Mouse (Mus musculus): ENCODE data around the gene Mbnl1. TPM values are rescaled to one million over a fixed set of nuclear protein-coding genes. Genes with fewer than 3 reads are reported as not detected.

Mbnl1 gene
- polyA plus RNA-seq, 1 experiment from 2014 or later: 70.2 TPM

- DNase-seq (ENCODE audit: low spot score) (no peak), ATAC-seq (replicated peaks; ENCODE audit: low FRiP score, low read depth) (no peak)
- H3K27ac ChIP-seq: no peak overlapping the region
- TF ChIP-seq CTCF (IDR thresholded peaks at IDR 0.05; ENCODE audit: low read depth): no peak
- no peaks in the 10 kb centered on the region for H3K27me3 ChIP-seq (ENCODE audit: insufficient read depth, low read length)
- H3K4me3 ChIP-seq (replicated peaks; ENCODE audit: low read depth, low read length): no peak overlapping the region
- WGBS: 80% methylated on average over 3 of the region's 3 CpGs
- no peak overlapping the region for H3K9ac ChIP-seq (ENCODE audit: low read depth, low read length)
- no peaks in the 10 kb centered on the region for H3K36me3 ChIP-seq (ENCODE audit: insufficient read depth, low read length)
- no peak overlapping the region for H3K4me2 ChIP-seq (ENCODE audit: low read length)
- H3K9me3 ChIP-seq (replicated peaks; ENCODE audit: low read length): no peaks in the 10 kb centered on the region
- H3K4me1 ChIP-seq (replicated peaks; ENCODE audit: insufficient read depth, low read length): 0 out of 2 replicates have a peak, but pooled peaks cover 14% of the 10 kb centered on the region
These were observed 26.0 kb downstream of the Mbnl1 start for GRCm38 (mm10) chr3:60498646-60499045.

DNA sequence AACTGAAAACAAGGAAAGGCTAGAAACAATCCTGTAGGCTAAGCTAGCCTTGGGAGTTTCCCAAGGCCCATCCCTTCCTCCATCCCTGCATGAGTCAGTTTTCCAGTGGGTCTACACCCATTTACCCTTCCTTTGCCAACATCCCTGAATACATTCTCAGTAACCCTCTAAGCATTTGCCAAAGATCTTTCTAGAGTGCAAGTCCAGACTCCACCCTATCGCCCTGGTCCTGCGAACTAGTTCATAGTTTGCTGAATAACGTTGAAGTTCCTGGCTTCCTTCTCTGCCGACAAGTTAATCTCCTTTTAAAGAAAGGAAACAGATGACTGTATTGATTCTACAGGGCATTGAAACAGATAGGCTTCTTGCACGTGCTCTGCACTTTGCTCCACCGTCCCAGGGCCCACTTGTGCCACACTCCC, 26.5 kb downstream of the Mbnl1 start:
- no peak for ATAC-seq (replicated peaks; ENCODE audit: low FRiP score, low read depth)
- 70% methylated on average over 6 of the region's 6 CpGs for WGBS

DNA sequence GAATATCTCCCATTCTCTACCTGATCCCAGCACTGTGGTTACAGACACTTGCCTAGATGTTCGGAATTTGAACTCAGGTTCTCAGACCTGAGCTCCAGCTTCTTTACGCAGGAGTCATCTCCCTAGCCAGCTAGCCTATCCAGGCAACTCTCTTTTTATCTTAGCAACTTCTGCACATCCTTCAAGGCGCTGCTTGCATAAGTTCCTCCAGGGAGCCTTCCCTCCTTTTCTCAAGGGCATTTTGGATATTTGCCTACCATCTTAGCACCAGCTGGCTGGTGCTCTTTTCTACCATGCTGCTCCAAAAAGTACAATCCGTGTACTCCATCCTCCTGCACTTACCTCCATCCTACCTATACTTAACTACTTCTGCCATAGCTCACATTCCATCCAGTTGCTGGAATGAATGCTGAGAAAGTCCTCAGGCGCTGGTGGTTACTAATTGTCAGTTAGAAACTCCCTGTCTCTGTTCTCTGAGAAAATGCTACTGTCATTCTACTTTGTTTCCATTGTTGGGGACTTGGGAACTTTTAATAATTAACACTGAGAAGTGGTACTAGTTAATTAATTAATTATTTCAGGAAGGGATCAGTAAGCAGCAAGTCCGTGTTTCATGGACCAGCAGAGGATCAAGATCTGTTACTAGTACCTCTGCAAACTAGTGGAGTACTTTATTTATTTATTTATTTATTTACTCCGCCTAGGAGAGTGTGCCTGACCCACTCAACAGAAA, 27.3 kb downstream of the Mbnl1 start:
- H3K9ac ChIP-seq (ENCODE audit: low read depth, low read length): no peak overlapping the region
- no peaks in the 10 kb centered on the region for H3K36me3 ChIP-seq (ENCODE audit: insufficient read depth, low read length)
- no peaks in the 10 kb centered on the region for H3K9me3 ChIP-seq (replicated peaks; ENCODE audit: low read length)
- 57% methylated on average over 7 of the region's 7 CpGs for WGBS
- peak; percentile 61 for DNase-seq (ENCODE audit: low spot score)
- no peak for TF ChIP-seq CTCF (IDR thresholded peaks at IDR 0.05; ENCODE audit: low read depth)
- no peak overlapping the region; the same call in 1 of the 2 replicates for H3K27ac ChIP-seq
- H3K27me3 ChIP-seq (ENCODE audit: insufficient read depth, low read length): no peaks in the 10 kb centered on the region
- peak; percentile 30 for ATAC-seq (replicated peaks; ENCODE audit: low FRiP score, low read depth)
- H3K4me3 ChIP-seq (replicated peaks; ENCODE audit: low read depth, low read length): peak overlapping the region; percentile 93
- peaks cover 20% of the 10 kb centered on the region; the same call in 1 of the 2 replicates for H3K4me1 ChIP-seq (replicated peaks; ENCODE audit: insufficient read depth, low read length)
- H3K4me2 ChIP-seq (ENCODE audit: low read length): peak overlapping the region; percentile 66

More for the DNA sequence above, 26.5 kb downstream of the Mbnl1 start:
- no peak overlapping the region for H3K9ac ChIP-seq (ENCODE audit: low read depth, low read length)
- no peak overlapping the region for H3K4me2 ChIP-seq (ENCODE audit: low read length)
- no peak for TF ChIP-seq CTCF (IDR thresholded peaks at IDR 0.05; ENCODE audit: low read depth)
- no peaks in the 10 kb centered on the region for H3K27me3 ChIP-seq (ENCODE audit: insufficient read depth, low read length)
- no peak overlapping the region for H3K4me3 ChIP-seq (replicated peaks; ENCODE audit: low read depth, low read length)
- no peak for DNase-seq (ENCODE audit: low spot score)
- 0 out of 2 replicates have a peak, but pooled peaks cover 14% of the 10 kb centered on the region for H3K4me1 ChIP-seq (replicated peaks; ENCODE audit: insufficient read depth, low read length)
- no peaks in the 10 kb centered on the region for H3K9me3 ChIP-seq (replicated peaks; ENCODE audit: low read length)
- H3K36me3 ChIP-seq (ENCODE audit: insufficient read depth, low read length): no peaks in the 10 kb centered on the region
- H3K27ac ChIP-seq: no peak overlapping the region

- no peak for TF ChIP-seq CTCF (IDR thresholded peaks at IDR 0.05; ENCODE audit: low read depth)
- DNase-seq (ENCODE audit: low spot score): peak; percentile 67
- Histone ChIP-seq H3K27me3 (ENCODE audit: insufficient read depth, low read length) (no peaks in the 10 kb centered on the region), H3K27ac (peak overlapping the region; percentile 99), H3K4me3 (replicated peaks; ENCODE audit: low read depth, low read length) (peak overlapping the region; percentile 93), H3K9me3 (replicated peaks; ENCODE audit: low read length) (no peaks in the 10 kb centered on the region), H3K36me3 (ENCODE audit: insufficient read depth, low read length) (no peaks in the 10 kb centered on the region), H3K4me1 (replicated peaks; ENCODE audit: insufficient read depth, low read length) (peaks cover 20% of the 10 kb centered on the region; the same call in 1 of the 2 replicates), H3K4me2 (ENCODE audit: low read length) (peak overlapping the region; percentile 66), H3K9ac (ENCODE audit: low read depth, low read length) (peak overlapping the region; percentile 94)
- ATAC-seq (replicated peaks; ENCODE audit: low FRiP score, low read depth): peak; percentile 80
- WGBS: 3% methylated on average over 63 of the region's 96 CpGs
These were observed 28.2 kb downstream of the Mbnl1 start for GRCm38 (mm10) chr3:60500571-60501527.

DNA sequence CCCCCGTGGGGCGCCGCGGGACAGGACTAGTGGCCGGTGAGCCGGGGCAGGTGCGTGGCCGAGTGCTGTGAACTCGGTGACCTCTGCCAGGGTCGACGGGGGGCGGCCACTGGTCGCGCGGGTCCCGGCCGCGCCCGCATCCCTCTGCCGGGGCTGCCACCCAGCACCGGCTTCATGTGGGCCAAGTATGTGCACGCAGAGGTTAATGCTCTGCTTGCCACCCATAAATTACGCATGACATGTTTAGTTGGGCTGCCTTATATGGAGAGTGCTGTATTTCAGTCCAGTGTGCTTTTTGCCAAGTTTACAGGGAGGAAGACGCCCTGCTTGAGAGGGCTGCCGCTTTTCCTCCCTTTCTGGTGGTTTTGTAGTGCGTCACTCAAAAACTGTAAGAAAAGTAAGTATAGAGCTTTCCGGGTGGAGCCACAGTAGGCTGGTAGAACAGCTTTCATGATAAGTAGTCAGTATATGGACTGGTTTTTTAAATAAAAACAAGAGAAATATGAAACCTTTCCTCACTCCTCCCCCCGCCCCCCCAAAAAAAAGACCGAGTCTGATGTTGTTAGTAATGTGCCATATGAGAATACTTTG, 29.0 kb downstream of the Mbnl1 start:
- Histone ChIP-seq H3K9ac (ENCODE audit: low read depth, low read length) (peak overlapping the region; percentile 94), H3K27me3 (ENCODE audit: insufficient read depth, low read length) (no peaks in the 10 kb centered on the region), H3K4me2 (ENCODE audit: low read length) (peak overlapping the region; percentile 66), H3K4me1 (replicated peaks; ENCODE audit: insufficient read depth, low read length) (peaks cover 20% of the 10 kb centered on the region; the same call in 1 of the 2 replicates), H3K9me3 (replicated peaks; ENCODE audit: low read length) (no peaks in the 10 kb centered on the region), H3K36me3 (ENCODE audit: insufficient read depth, low read length) (no peaks in the 10 kb centered on the region), H3K4me3 (replicated peaks; ENCODE audit: low read depth, low read length) (peak overlapping the region; percentile 93), H3K27ac (peak overlapping the region; percentile 99)
- TF ChIP-seq CTCF (IDR thresholded peaks at IDR 0.05; ENCODE audit: low read depth): no peak
- under 1% methylated on average over 23 of the region's 29 CpGs for WGBS
- ATAC-seq (replicated peaks; ENCODE audit: low FRiP score, low read depth) (peak; percentile 88), DNase-seq (ENCODE audit: low spot score) (peak; percentile 96)
